Mouse (Mus musculus) left cerebral cortex, adult 2 months (tissue): ENCODE measurements at regions not wholly inside any gene's neighbourhood (a gene's known extent, or its start where the extent isn't known, plus 50 kb on each side); places are given as distances from the start of the nearest gene placed in this dataset.

Experiments
- DNase-seq, 2 experiments: peaks; one replicate each; pipeline ENCODE4 v3.0.0; 2021 to 2022; ENCODE audit warnings: low spot score in 2 of 2, mixed read lengths in 1 of 2; ENCODE audit errors: extremely low spot score in 1 of 2
- H3K27ac ChIP-seq: fragments of 200-600 bp; 2 replicates; pipeline ENCODE4 v1.8.1; 2022
- H3K4me3 ChIP-seq: fragments of 200-600 bp; 2 replicates; pipeline ENCODE4 v1.8.1; 2022
- CTCF ChIP-seq: fragments of 200-600 bp; IDR thresholded peaks from 2 replicates; pipeline ENCODE4 v1.8.1; 2022; ENCODE audit warnings: antibody characterized with exemption, mild to moderate bottlenecking, moderate library complexity
- intact Hi-C: fragments of 180-260 bp; cut with DNase I; formaldehyde crosslinking; loops from one replicate; pipeline ENCODE4 v1.15.1; 2025

- intact Hi-C loops, result no loop called here
- Histone ChIP-seq H3K27ac (no peak overlapping the region), H3K4me3 (no peak overlapping the region)
- TF ChIP-seq CTCF, result no peak
- no peak for DNase-seq
These were observed 77.1 kb upstream of the Sash1 start for GRCm38 (mm10) chr10:8962921-8963320.

DNA sequence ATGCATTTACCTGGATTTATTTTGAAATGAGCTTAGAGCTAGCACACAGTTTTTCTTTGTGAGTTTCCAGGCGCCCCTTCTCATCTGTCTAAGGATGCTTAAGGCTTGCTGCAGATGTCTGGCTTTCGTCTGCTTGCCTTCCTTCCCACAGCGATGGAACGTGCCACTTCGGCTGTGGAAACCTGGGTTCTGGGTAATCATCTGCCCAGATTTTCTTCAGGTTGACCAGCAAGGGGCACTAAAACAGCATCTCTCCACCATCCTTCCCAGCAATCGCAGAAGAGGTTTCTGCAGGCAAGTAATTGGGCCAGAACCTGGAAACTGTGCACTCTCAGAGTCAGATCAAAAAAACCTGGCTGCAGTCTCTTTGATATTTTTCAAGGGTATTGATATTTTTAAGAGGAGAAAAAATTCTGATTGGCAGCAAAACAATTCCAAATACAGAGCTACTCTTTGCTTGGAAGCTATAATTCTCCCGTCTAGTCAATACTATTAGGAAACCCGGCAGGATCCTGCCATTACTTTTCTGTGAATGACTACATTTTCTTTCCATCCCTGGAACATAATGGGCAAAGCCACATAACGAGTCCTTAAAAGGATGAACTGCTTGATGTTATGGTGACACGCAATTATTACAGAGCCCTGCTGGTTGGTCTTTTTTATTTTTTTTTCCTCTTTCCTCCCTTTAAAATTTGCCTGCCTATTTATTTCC is 75.2 kb upstream of the Sash1 start:
- no peak overlapping the region for H3K27ac ChIP-seq
- peak; percentile 22 for TF ChIP-seq CTCF
- intact Hi-C loops, result no loop called here
- DNase-seq, result peak in 1 of 2 experiments; percentile 17
- H3K4me3 ChIP-seq, result no peak overlapping the region

DNA sequence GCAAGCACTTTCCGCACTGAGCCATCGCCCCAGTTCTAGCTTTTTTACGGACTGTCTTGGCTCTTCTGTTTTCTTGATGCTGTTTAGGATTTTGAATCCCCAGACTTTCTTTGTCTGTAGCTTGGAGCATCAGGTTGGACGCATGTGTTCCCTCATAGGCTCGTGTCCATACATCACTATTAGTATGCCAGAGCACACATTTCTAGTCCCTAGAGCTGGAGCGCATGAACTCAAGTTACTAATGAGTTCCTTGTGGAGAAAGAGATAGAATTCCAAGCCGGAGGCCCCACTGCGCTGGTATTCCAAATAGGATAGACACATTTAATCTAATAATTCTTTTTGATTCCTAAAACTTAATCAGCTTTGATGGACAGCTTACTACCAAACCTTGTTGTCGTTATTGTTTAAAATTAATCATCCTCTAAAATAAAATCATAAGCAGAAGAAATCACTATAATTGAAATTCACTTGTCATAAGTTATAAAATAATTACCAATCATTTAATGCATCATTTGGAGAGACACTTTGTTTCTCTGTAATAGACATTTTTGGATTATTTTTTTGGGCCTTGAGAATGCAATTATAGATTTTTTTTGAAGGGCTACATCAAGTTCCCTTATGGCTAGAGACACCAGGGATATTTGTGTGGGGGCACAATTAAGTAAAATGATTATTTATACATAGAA is 74.5 kb upstream of the Sash1 start:
- no peak for TF ChIP-seq CTCF
- no peak for DNase-seq
- intact Hi-C loops, result no loop called here
- Histone ChIP-seq H3K27ac (no peak overlapping the region), H3K4me3 (no peak overlapping the region)

- TF ChIP-seq CTCF, result no peak
- DNase-seq, result no peak
- intact Hi-C loops, result no loop called here
- no peak overlapping the region for H3K4me3 ChIP-seq
- no peak overlapping the region for H3K27ac ChIP-seq
These were observed 69.8 kb upstream of the Sash1 start for GRCm38 (mm10) chr10:8955499-8956211.

DNA sequence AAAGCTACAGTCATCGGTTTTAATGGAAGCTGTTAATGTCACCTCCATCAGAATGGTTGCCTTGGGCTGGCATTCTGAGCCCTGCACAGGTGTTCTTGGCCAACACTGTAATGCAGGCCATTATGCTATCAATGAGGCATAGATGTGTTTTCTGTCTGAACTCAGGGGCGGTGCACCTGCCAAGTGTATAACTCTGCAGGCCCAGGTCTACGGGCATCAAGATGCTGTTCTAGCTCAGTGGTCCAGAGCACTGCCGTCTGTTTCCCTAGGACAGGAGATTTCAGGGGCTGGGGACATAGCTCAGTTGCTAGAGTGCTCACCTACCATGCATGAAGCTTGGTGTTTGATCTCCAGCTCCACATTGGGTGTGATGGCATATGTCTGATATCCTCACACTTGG is 68.1 kb upstream of the Sash1 start:
- Histone ChIP-seq H3K27ac (no peak overlapping the region), H3K4me3 (no peak overlapping the region)
- intact Hi-C loops, result no loop called here
- TF ChIP-seq CTCF, result no peak
- DNase-seq, result no peak

DNA sequence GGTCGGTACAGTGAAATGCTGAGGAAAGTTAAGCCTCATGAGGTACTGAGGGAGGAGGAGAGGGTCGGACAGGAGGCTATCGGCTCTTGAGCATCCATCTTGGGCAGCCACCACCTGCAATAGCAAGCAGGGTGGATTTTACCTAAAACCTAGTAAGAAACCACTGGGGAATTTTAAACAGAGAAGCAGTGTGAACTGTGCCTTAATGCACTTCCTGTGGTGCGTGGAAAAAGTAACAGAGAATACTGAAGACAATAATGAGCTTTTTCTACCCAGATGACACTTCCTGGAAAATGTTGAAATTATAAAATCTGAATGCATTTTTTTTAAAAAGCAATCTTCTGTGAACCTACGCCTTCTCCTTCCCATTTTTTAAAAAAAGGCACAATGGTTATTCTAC is 67.1 kb upstream of the Sash1 start:
- intact Hi-C loops, result no loop called here
- H3K27ac ChIP-seq, result no peak overlapping the region
- TF ChIP-seq CTCF, result no peak
- no peak overlapping the region for H3K4me3 ChIP-seq
- no peak for DNase-seq

- Histone ChIP-seq H3K27ac (no peak overlapping the region), H3K4me3 (no peak overlapping the region)
- intact Hi-C loops, result no loop called here
- DNase-seq, result no peak
- no peak for TF ChIP-seq CTCF
These were observed 66.1 kb upstream of the Sash1 start for GRCm38 (mm10) chr10:8951937-8952336.

GRCm38 (mm10) chr10:8951236-8951825 is 65.5 kb upstream of the Sash1 start:
- intact Hi-C loops, result no loop called here
- no peak for TF ChIP-seq CTCF
- Histone ChIP-seq H3K4me3 (no peak overlapping the region), H3K27ac (no peak overlapping the region)
- no peak for DNase-seq

DNA sequence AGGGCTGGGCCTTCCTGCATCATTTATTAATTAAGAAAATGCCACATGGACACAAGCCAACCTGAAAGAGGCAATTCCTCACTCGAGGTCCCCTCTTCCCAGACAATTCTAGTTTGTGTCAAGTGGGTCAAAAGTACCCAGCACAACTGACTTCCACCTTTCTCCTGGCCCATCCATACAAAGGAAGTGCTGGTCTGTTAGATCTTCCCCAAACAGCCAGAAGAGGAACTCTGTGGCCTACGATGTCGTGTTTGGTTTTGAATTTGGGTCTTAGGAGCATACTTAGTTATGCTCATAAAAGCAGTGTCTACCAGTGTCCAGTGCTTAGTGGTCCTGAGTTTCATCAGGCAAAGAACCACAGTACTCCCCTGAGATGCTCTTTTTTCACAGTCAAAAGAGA is 62.4 kb upstream of the Sash1 start:
- Histone ChIP-seq H3K4me3 (no peak overlapping the region), H3K27ac (no peak overlapping the region)
- no peak for DNase-seq
- TF ChIP-seq CTCF, result no peak
- intact Hi-C loops, result no loop called here

DNA sequence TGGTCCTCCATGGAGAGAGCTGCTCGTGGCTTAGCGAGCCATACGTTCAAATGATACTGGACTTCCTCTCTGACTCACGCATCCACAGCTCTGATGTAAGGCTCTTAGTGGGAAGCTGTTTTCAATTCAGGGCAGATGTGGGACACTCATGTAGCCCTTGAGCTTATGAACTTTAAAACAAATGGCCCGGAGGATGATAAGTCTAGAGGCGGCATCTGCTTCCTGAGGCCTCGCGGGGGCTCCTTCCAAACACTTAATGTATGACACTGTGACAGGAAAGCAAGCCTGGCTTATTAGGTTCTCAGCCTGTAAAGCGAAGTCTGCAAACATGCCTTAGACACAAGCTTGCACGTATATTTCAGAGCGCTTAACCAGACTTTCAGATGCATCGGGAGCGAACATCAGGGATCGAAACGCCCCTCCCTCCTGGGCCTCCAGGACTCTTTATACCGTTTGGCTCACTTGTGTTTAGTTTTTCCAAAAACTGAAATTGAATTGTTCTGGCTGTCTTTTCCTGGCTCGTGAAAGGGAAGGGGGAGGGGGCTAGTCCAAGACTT is 59.4 kb upstream of the Sash1 start:
- no peak for TF ChIP-seq CTCF
- H3K27ac ChIP-seq, result no peak overlapping the region
- intact Hi-C loops, result no loop called here
- no peak overlapping the region for H3K4me3 ChIP-seq
- DNase-seq, result no peak

DNA sequence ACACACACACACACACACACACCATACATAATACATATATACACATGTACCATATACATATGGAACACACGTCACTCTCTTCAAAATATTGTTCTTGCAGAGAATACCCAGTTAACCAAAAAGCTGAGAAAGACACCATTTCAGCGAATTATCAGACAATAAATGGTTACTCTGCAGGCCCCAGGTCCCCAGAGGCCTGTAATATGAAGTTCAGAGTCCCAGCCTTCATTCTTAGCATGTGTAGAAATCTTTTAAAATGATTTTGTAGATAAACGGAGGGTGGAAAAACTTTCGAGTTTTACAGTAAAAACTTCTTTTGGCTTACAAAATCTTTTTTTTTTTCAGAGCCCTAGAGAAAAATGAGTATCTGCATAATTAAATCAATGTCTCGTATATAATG is 58.7 kb upstream of the Sash1 start:
- intact Hi-C loops, result no loop called here
- no peak overlapping the region for H3K27ac ChIP-seq
- H3K4me3 ChIP-seq, result no peak overlapping the region
- TF ChIP-seq CTCF, result no peak
- no peak for DNase-seq

DNA sequence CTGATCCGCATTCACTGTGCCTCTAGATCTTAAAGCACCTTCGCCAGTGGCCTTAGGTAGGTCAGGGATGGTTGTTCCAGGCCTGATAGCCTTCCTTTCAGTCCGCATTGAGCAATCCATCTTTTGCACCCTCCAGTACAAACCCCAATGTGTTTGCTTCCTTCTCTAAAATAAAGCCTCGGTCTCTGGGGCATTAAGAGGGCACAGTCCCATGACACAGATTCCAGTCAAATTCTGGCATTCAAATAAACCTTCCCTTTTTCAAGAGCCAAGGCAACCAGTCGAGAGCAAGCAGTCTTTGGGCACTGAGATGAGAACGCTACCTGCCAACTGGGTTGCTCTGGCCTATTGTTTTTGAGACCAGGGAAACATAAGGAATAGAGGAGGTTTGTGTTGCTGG is 57.8 kb upstream of the Sash1 start:
- no peak for DNase-seq
- TF ChIP-seq CTCF, result no peak
- Histone ChIP-seq H3K27ac (peak overlapping the region; percentile 54), H3K4me3 (no peak overlapping the region)
- intact Hi-C loops, result no loop called here
